Mouse (Mus musculus): ENCODE data around the gene Hoxa4. TPM values are rescaled to one million over a fixed set of nuclear protein-coding genes. Genes with fewer than 3 reads are reported as not detected.

The Hoxa4 gene
- total RNA-seq, 1 experiment = 0.13 TPM

- Histone ChIP-seq H3K9me3 (ENCODE audit: control insufficient read depth, insufficient read depth, low read depth, low read length) (no peaks in the 10 kb centered on the region), H3K4me3 (ENCODE audit: insufficient read depth in 1 of 2, low read depth in 1 of 2, low read length in 2 of 2, poor library complexity in 1 of 2, severe bottlenecking in 1 of 2) (no peak overlapping the region), H3K9ac (ENCODE audit: insufficient read depth, low read depth, low read length, poor library complexity, severe bottlenecking) (no peak overlapping the region), H3K36me3 (ENCODE audit: control insufficient read depth, insufficient read depth, low read length, poor library complexity, severe bottlenecking) (no peaks in the 10 kb centered on the region), H3K27ac (ENCODE audit: insufficient read depth, low read depth, low read length, poor library complexity, severe bottlenecking) (no peak overlapping the region), H3K4me1 (ENCODE audit: control insufficient read depth in 2 of 2, insufficient read depth in 2 of 2, low read length in 2 of 2, poor library complexity in 1 of 2) (peaks cover 0 to 2% of the 10 kb centered on the region in 2 experiments; a peak in 2 of 4 replicates)
- no peak for DNase-seq (ENCODE audit: low read depth, low spot score)
- in situ Hi-C loops (cut with MboI; ENCODE audit: low sequenced_read_pairs in 2 of 2, unreplicated experiment in 2 of 2) = loop anchor here in 1 of 2 experiments (10.0 kb wide), 1 partner anchor 137 kb away; the partner anchor contains the start of gene Evx1
- TF ChIP-seq ZNF384 (IDR thresholded peaks at IDR 0.05; ENCODE audit: low read depth, low read length) (no peak), ZC3H11A (IDR thresholded peaks at IDR 0.05; ENCODE audit: borderline replicate concordance, low read depth, low read length) (no peak), CHD2 (IDR thresholded peaks at IDR 0.05; ENCODE audit: low read depth, low read length) (no peak), MAFK (IDR thresholded peaks at IDR 0.05; ENCODE audit: insufficient read depth, low read depth, low read length) (no peak), HCFC1 (IDR thresholded peaks at IDR 0.05; ENCODE audit: borderline replicate concordance, insufficient read depth, low read length) (no peak)
Observed at GRCm38 (mm10) chr6:52177806-52178205, 13.7 kb downstream of the Hoxa4 start.

DNA sequence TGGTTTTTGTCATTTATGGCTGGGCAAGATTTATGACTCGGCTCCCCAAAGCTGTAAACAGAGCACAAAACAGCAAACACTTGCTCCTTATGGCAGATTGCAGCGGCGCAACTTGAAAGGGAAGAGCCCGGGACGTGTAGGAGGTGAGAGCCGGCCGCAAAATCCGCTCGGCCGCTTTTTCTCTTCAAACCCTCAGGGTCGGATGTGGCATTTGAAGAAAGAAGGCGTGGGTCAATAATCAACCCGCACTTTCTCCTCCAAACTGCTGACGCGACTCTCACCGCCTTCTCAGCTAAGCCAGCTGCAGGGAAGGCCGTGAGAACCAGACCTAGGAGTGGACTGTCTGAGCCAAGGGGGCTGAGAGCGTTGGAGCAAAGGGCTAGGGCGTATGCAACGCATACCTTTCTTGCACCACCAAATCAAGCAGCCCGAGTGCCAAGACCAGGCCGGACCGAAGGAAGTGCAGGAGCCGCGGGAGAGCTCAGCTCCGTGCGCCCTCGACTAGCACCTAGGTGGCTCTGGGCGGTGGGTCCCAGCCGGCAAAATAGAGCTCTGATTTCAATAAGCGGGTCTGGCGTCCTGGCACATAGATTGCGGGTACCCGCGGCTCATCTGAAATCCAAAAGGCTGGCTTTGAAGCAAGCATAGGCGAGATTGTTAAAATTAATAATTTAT is 14.4 kb downstream of the Hoxa4 start, which contains the start of gene 5730596B20Rik:
Gene 5730596B20Rik, plus strand, starts transcription at position 438 of the 675 bp plus-strand sequence.
- in situ Hi-C loops (cut with MboI; ENCODE audit: low sequenced_read_pairs in 2 of 2, unreplicated experiment in 2 of 2) = loop anchor here in 1 of 2 experiments (10.0 kb wide), 1 partner anchor 138 kb away; the partner anchor contains the start of gene Evx1
- H3K4me1 ChIP-seq (ENCODE audit: control insufficient read depth in 2 of 2, insufficient read depth in 2 of 2, low read length in 2 of 2, poor library complexity in 1 of 2) = peaks cover 0 to 2% of the 10 kb centered on the region in 2 experiments; a peak in 2 of 4 replicates
- TF ChIP-seq CHD2 (IDR thresholded peaks at IDR 0.05; ENCODE audit: low read depth, low read length) = no peak
- 0 out of 2 replicates have a peak, but pooled peaks have one; percentile 29 for TF ChIP-seq HCFC1 (IDR thresholded peaks at IDR 0.05; ENCODE audit: borderline replicate concordance, insufficient read depth, low read length)
- TF ChIP-seq MAFK (IDR thresholded peaks at IDR 0.05; ENCODE audit: insufficient read depth, low read depth, low read length) = no peak
- no peak for TF ChIP-seq ZNF384 (IDR thresholded peaks at IDR 0.05; ENCODE audit: low read depth, low read length)
- no peak for TF ChIP-seq ZC3H11A (IDR thresholded peaks at IDR 0.05; ENCODE audit: borderline replicate concordance, low read depth, low read length)
- H3K9me3 ChIP-seq (ENCODE audit: control insufficient read depth, insufficient read depth, low read depth, low read length) = no peaks in the 10 kb centered on the region
- no peak within 1 kb of the TSS for H3K4me3 ChIP-seq (ENCODE audit: insufficient read depth in 1 of 2, low read depth in 1 of 2, low read length in 2 of 2, poor library complexity in 1 of 2, severe bottlenecking in 1 of 2)
- no peak within 1 kb of the TSS for H3K9ac ChIP-seq (ENCODE audit: insufficient read depth, low read depth, low read length, poor library complexity, severe bottlenecking)
- H3K27ac ChIP-seq (ENCODE audit: insufficient read depth, low read depth, low read length, poor library complexity, severe bottlenecking) = no peak within 1 kb of the TSS
- H3K36me3 ChIP-seq (ENCODE audit: control insufficient read depth, insufficient read depth, low read length, poor library complexity, severe bottlenecking) = no peaks in the 10 kb centered on the region
- no peak for DNase-seq (ENCODE audit: low read depth, low spot score)

- Histone ChIP-seq H3K36me3 (ENCODE audit: control insufficient read depth, insufficient read depth, low read length, poor library complexity, severe bottlenecking) (no peaks in the 10 kb centered on the region), H3K4me1 (ENCODE audit: control insufficient read depth in 2 of 2, insufficient read depth in 2 of 2, low read length in 2 of 2, poor library complexity in 1 of 2) (peaks cover 0 to 2% of the 10 kb centered on the region in 2 experiments; a peak in 2 of 4 replicates), H3K27ac (ENCODE audit: insufficient read depth, low read depth, low read length, poor library complexity, severe bottlenecking) (no peak overlapping the region), H3K4me3 (ENCODE audit: insufficient read depth in 1 of 2, low read depth in 1 of 2, low read length in 2 of 2, poor library complexity in 1 of 2, severe bottlenecking in 1 of 2) (no peak overlapping the region), H3K9me3 (ENCODE audit: control insufficient read depth, insufficient read depth, low read depth, low read length) (no peaks in the 10 kb centered on the region), H3K9ac (ENCODE audit: insufficient read depth, low read depth, low read length, poor library complexity, severe bottlenecking) (no peak overlapping the region)
- no peak for DNase-seq (ENCODE audit: low read depth, low spot score)
- TF ChIP-seq MAFK (IDR thresholded peaks at IDR 0.05; ENCODE audit: insufficient read depth, low read depth, low read length) (no peak), ZNF384 (IDR thresholded peaks at IDR 0.05; ENCODE audit: low read depth, low read length) (no peak)
- in situ Hi-C loops (cut with MboI; ENCODE audit: low sequenced_read_pairs in 2 of 2, unreplicated experiment in 2 of 2) = loop anchor here in 1 of 2 experiments (10.0 kb wide), 1 partner anchor 138 kb away; the partner anchor contains the start of gene Evx1
Observed at GRCm38 (mm10) chr6:52176391-52176790, 15.2 kb downstream of the Hoxa4 start.

GRCm38 (mm10) chr6:52175864-52176263 is 15.7 kb downstream of the Hoxa4 start:
- no peaks in the 10 kb centered on the region for H3K9me3 ChIP-seq (ENCODE audit: control insufficient read depth, insufficient read depth, low read depth, low read length)
- TF ChIP-seq HCFC1 (IDR thresholded peaks at IDR 0.05; ENCODE audit: borderline replicate concordance, insufficient read depth, low read length) = no peak
- no peak for TF ChIP-seq ZNF384 (IDR thresholded peaks at IDR 0.05; ENCODE audit: low read depth, low read length)
- TF ChIP-seq MAFK (IDR thresholded peaks at IDR 0.05; ENCODE audit: insufficient read depth, low read depth, low read length) = no peak
- TF ChIP-seq ZC3H11A (IDR thresholded peaks at IDR 0.05; ENCODE audit: borderline replicate concordance, low read depth, low read length) = no peak
- no peak for TF ChIP-seq CHD2 (IDR thresholded peaks at IDR 0.05; ENCODE audit: low read depth, low read length)
- H3K36me3 ChIP-seq (ENCODE audit: control insufficient read depth, insufficient read depth, low read length, poor library complexity, severe bottlenecking) = no peaks in the 10 kb centered on the region
- peak overlapping the region in 1 of 2 experiments; percentile 62; a peak in 2 of 4 replicates for H3K4me3 ChIP-seq (ENCODE audit: insufficient read depth in 1 of 2, low read depth in 1 of 2, low read length in 2 of 2, poor library complexity in 1 of 2, severe bottlenecking in 1 of 2)
- in situ Hi-C loops (cut with MboI; ENCODE audit: low sequenced_read_pairs in 2 of 2, unreplicated experiment in 2 of 2) = loop anchor here in 1 of 2 experiments (10.0 kb wide), 1 partner anchor 139 kb away; the partner anchor contains the start of gene Evx1
- peaks cover 0 to 2% of the 10 kb centered on the region in 2 experiments; a peak in 2 of 4 replicates for H3K4me1 ChIP-seq (ENCODE audit: control insufficient read depth in 2 of 2, insufficient read depth in 2 of 2, low read length in 2 of 2, poor library complexity in 1 of 2)
- no peak overlapping the region for H3K9ac ChIP-seq (ENCODE audit: insufficient read depth, low read depth, low read length, poor library complexity, severe bottlenecking)
- no peak for DNase-seq (ENCODE audit: low read depth, low spot score)
- H3K27ac ChIP-seq (ENCODE audit: insufficient read depth, low read depth, low read length, poor library complexity, severe bottlenecking) = no peak overlapping the region
